Mouse (Mus musculus): Measurements from ENCODE around the gene Ryk.

Ryk gene

DNA sequence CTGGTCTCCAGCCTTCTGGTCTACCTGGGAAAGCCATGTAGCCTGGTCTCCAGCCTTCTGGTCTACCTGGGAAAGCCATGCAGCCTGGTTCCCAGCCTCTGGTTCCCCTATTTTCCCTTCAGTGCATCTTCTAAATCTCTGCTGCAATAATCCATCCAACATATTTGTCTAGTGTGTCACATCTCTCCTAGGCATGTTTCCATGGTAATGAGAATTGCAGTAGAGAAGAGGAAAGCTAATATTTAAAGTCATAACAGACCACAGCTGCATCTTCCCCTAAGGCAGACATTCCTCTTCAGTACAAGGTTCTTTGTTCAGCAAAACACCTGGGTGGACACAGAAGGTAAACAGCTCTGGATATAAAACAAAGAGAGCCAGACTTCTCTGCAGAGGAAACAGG lies 16.5 kb upstream of the Ryk start:
- Histone ChIP-seq H3K27me3 (ENCODE audit: insufficient read depth, low read length) (no peaks in the 10 kb centered on the region), H3K36me3 (ENCODE audit: insufficient read depth, low read length) (no peaks in the 10 kb centered on the region), H3K4me3 (replicated peaks; ENCODE audit: low read length) (no peak overlapping the region)

DNA sequence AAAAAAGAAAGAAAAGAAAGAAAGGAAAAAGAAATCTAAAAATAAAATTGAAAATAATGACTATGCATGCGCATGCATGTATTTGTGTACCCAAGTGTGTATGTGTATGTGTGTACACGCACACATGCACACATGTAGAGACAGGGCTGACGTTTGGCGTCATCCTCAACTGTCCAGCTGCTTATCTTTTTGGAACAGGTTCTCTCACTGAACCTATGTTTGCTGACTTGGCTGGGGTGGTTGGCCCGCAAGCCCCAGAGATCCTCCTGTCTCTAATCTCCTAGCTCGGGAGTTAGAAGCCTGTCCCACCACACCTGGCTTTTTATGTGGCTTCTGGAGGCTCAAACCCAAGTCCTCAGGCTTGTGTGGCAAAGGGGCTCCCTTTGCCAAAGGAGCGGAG lies 6.1 kb upstream of the Ryk start:
- Histone ChIP-seq H3K4me3 (replicated peaks; ENCODE audit: low read length) (no peak overlapping the region), H3K36me3 (ENCODE audit: insufficient read depth, low read length) (no peaks in the 10 kb centered on the region), H3K4me1 (replicated peaks; ENCODE audit: low read depth, low read length) (peaks cover 10% of the 10 kb centered on the region; the same call in 1 of the 2 replicates), H3K27me3 (ENCODE audit: insufficient read depth, low read length) (no peaks in the 10 kb centered on the region; the same call in 1 of the 2 replicates), H3K9me3 (ENCODE audit: low read length) (no peaks in the 10 kb centered on the region)
- TF ChIP-seq POU5F1 (IDR thresholded peaks at IDR 0.05; ENCODE audit: borderline replicate concordance, low read length) (no peak), CTCF (conservative IDR thresholded peaks at IDR 0.05; ENCODE audit: low read length) (no peak), NANOG (IDR thresholded peaks at IDR 0.05; ENCODE audit: borderline replicate concordance, low read length) (no peak)

More for the DNA sequence above, 16.5 kb upstream of the Ryk start:
- peaks cover 13% of the 10 kb centered on the region; the same call in 1 of the 2 replicates for H3K9me3 ChIP-seq (ENCODE audit: low read length)
- H3K4me1 ChIP-seq (replicated peaks; ENCODE audit: low read depth, low read length) = no peaks in the 10 kb centered on the region
- TF ChIP-seq CTCF (conservative IDR thresholded peaks at IDR 0.05; ENCODE audit: low read length) (no peak), POU5F1 (IDR thresholded peaks at IDR 0.05; ENCODE audit: borderline replicate concordance, low read length) (no peak), NANOG (IDR thresholded peaks at IDR 0.05; ENCODE audit: borderline replicate concordance, low read length) (no peak)

DNA sequence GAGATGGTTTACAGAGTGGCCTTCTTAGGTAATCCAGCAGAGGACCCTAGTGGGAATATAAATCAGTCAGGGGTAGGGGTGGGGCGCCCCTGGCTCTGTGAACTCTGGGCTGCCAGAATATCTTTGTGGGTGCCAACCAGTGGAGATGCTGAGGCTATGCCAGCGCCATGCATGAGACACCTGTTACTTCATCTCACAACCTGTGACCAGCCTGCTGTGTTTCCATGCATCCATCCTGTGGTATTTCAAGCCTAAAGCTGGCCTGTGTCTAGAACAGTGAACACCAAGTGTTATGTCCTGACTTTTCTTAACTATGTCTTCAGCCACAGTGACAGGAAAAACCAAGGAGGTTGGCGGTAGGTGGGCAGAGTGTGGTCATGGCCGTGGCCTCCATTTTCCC lies 3.2 kb upstream of the Ryk start:
- Histone ChIP-seq H3K4me3 (replicated peaks; ENCODE audit: low read length) (no peak overlapping the region), H3K36me3 (ENCODE audit: insufficient read depth, low read length) (no peaks in the 10 kb centered on the region), H3K27me3 (ENCODE audit: insufficient read depth, low read length) (peaks cover 3% of the 10 kb centered on the region; the same call in 1 of the 2 replicates), H3K9me3 (ENCODE audit: low read length) (no peaks in the 10 kb centered on the region), H3K4me1 (replicated peaks; ENCODE audit: low read depth, low read length) (peaks cover 20% of the 10 kb centered on the region)
- no peak for TF ChIP-seq CTCF (conservative IDR thresholded peaks at IDR 0.05; ENCODE audit: low read length)
- no peak for TF ChIP-seq NANOG (IDR thresholded peaks at IDR 0.05; ENCODE audit: borderline replicate concordance, low read length)
- TF ChIP-seq POU5F1 (IDR thresholded peaks at IDR 0.05; ENCODE audit: borderline replicate concordance, low read length) = no peak

DNA sequence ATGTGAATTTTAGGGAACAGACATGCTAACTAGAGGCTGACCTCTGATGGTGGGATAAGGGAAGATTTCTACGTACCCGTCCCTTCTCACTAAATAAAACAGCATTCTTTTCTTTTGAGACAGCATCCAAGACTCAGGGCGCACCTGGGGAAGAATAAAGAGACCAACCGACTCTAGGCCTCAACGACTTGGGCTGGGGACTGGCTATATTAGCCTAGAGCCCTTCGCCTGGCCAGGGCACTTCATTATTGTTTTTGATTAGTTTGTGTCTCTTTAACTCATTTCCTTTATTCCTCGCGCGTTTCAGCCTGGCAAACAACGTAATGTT lies 339 bp upstream of the Ryk start:
- TF ChIP-seq NANOG (IDR thresholded peaks at IDR 0.05; ENCODE audit: borderline replicate concordance, low read length) (no peak), CTCF (conservative IDR thresholded peaks at IDR 0.05; ENCODE audit: low read length) (no peak), POU5F1 (IDR thresholded peaks at IDR 0.05; ENCODE audit: borderline replicate concordance, low read length) (no peak)
- Histone ChIP-seq H3K27me3 (ENCODE audit: insufficient read depth, low read length) (0 out of 2 replicates have a peak, but pooled peaks cover 3% of the 10 kb centered on the region), H3K36me3 (ENCODE audit: insufficient read depth, low read length) (no peaks in the 10 kb centered on the region), H3K4me1 (replicated peaks; ENCODE audit: low read depth, low read length) (peaks cover 36% of the 10 kb centered on the region), H3K4me3 (replicated peaks; ENCODE audit: low read length) (peak overlapping the region; percentile 91), H3K9me3 (ENCODE audit: low read length) (no peaks in the 10 kb centered on the region)

DNA sequence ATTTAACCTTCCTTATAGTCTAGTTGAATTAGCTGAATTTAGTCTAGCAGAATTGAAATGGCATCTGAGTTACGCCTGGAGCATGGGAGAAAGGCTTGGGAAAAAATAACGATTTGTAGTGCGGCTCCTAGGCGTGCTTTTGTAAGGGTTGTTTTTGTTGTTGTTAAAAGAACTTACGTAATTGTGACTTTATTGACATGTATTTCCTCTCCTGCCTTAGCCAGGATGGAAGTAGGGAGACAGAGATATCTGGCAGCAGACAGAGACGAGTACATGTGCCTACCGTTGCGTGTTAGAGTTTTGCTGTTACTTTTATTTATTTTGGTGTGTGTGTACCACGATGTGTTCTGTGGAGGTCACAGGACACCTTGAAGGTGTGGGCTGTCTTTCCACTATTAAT lies 1.6 kb downstream of the Ryk start:
- Histone ChIP-seq H3K36me3 (ENCODE audit: insufficient read depth, low read length) (no peaks in the 10 kb centered on the region), H3K4me3 (replicated peaks; ENCODE audit: low read length) (peak overlapping the region; percentile 91), H3K9me3 (ENCODE audit: low read length) (no peaks in the 10 kb centered on the region), H3K4me1 (replicated peaks; ENCODE audit: low read depth, low read length) (peaks cover 55% of the 10 kb centered on the region), H3K27me3 (ENCODE audit: insufficient read depth, low read length) (0 out of 2 replicates have a peak, but pooled peaks cover 3% of the 10 kb centered on the region)
- TF ChIP-seq CTCF (conservative IDR thresholded peaks at IDR 0.05; ENCODE audit: low read length) (no peak), NANOG (IDR thresholded peaks at IDR 0.05; ENCODE audit: borderline replicate concordance, low read length) (no peak), POU5F1 (IDR thresholded peaks at IDR 0.05; ENCODE audit: borderline replicate concordance, low read length) (no peak)

DNA sequence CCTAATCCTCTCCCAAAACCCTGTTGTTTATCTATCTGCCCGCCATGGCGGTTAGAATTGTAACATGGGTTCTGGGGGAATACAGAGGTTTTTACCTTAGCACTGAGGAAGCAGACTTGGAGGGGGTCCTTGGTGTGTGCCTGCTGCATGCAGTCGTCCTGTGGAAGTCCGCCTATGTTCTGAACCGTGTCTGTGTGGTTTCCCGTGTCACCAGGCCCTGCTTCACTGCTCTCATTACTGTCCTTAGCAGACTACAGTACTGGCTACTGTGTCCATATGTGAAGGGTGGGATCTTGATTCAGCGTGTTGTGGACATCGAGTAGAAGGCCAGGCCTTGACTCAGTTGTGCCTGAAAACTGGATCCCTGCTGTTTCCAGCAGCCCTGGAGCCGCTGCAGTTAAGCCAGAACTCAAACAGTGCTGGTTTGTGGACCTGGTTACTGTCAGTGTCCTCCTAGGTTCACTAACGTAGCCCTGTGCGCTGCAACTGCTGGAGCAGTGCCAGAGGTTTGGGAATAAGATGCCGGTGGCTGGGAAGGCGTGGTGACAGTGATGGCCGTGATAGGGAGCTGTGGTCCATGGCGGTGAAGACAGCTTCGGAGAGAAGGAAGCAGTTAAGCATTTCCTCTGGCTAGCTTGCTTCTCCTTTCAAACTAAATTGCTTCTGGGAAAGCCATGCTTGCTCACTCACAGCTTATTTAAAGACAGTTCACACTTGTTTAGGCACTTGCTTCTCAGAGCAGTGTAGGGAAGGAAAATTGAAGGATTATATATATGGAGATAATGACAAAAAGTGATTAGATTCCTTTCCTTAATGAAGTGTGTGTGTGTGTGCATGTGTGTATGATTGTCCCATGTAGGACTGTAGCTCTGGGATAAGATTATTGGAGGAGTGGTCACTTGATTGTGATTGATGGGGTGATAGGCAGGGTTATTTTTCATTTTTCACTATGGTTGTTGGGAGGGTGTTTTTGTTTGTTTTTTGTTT lies 6.4 kb downstream of the Ryk start:
- no peaks in the 10 kb centered on the region for H3K36me3 ChIP-seq (ENCODE audit: insufficient read depth, low read length)
- peaks cover 70% of the 10 kb centered on the region for H3K4me1 ChIP-seq (replicated peaks; ENCODE audit: low read depth, low read length)
- H3K27me3 ChIP-seq (ENCODE audit: insufficient read depth, low read length) = 0 out of 2 replicates have a peak, but pooled peaks cover 3% of the 10 kb centered on the region
- peak overlapping the region; percentile 42 for H3K4me3 ChIP-seq (replicated peaks; ENCODE audit: low read length)
- no peaks in the 10 kb centered on the region for H3K9me3 ChIP-seq (ENCODE audit: low read length)
- TF ChIP-seq NANOG (IDR thresholded peaks at IDR 0.05; ENCODE audit: borderline replicate concordance, low read length) (no peak), CTCF (conservative IDR thresholded peaks at IDR 0.05; ENCODE audit: low read length) (no peak), POU5F1 (IDR thresholded peaks at IDR 0.05; ENCODE audit: borderline replicate concordance, low read length) (no peak)

DNA sequence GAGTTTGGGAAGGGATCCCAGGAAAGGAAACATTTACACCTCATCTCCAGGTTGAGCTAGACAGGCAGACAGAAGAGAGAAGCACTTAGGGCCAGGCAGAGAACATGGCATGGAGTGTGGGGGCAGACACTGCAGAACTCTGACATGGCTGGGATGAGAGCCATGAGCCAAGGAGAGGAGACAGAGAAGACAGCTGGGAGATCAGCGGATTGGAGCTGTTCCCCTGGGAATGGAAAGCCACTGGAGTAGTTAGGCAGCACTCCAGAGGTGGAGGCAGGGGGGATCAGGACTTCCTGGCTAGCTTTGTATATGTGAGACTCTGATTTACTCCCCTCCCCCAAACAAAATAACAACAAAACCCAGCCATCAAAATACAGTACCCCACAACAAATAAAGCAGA lies 7.1 kb downstream of the Ryk start:
- no peak for TF ChIP-seq POU5F1 (IDR thresholded peaks at IDR 0.05; ENCODE audit: borderline replicate concordance, low read length)
- TF ChIP-seq NANOG (IDR thresholded peaks at IDR 0.05; ENCODE audit: borderline replicate concordance, low read length) = no peak
- TF ChIP-seq CTCF (conservative IDR thresholded peaks at IDR 0.05; ENCODE audit: low read length) = no peak
- H3K4me1 ChIP-seq (replicated peaks; ENCODE audit: low read depth, low read length) = peaks cover 65% of the 10 kb centered on the region
- H3K9me3 ChIP-seq (ENCODE audit: low read length) = no peaks in the 10 kb centered on the region
- no peaks in the 10 kb centered on the region for H3K36me3 ChIP-seq (ENCODE audit: insufficient read depth, low read length)
- H3K27me3 ChIP-seq (ENCODE audit: insufficient read depth, low read length) = no peaks in the 10 kb centered on the region
- no peak overlapping the region for H3K4me3 ChIP-seq (replicated peaks; ENCODE audit: low read length)

DNA sequence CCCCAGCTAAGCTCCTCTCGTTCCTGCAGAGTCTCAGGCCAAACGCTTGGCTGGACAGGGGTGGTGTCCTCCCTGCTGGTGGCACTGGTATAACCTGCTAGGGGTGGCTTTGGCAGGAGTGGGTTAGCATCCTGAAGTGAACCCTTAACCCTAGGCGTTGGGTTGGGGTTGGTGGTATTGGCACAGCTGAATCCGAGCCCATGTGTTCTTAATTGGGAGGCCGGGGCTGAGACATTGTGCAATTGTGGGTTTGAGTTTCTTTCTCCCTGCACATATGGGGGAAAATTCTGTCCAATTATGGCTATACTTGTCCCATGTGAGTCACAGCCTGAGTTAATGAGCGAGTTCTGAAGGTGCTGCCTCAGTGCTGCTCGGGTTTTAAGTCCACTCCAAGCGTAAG lies 7.8 kb downstream of the Ryk start:
- Histone ChIP-seq H3K27me3 (ENCODE audit: insufficient read depth, low read length) (no peaks in the 10 kb centered on the region), H3K9me3 (ENCODE audit: low read length) (no peaks in the 10 kb centered on the region), H3K4me3 (replicated peaks; ENCODE audit: low read length) (no peak overlapping the region), H3K4me1 (replicated peaks; ENCODE audit: low read depth, low read length) (peaks cover 58% of the 10 kb centered on the region), H3K36me3 (ENCODE audit: insufficient read depth, low read length) (no peaks in the 10 kb centered on the region)
- TF ChIP-seq NANOG (IDR thresholded peaks at IDR 0.05; ENCODE audit: borderline replicate concordance, low read length) (no peak), POU5F1 (IDR thresholded peaks at IDR 0.05; ENCODE audit: borderline replicate concordance, low read length) (no peak), CTCF (conservative IDR thresholded peaks at IDR 0.05; ENCODE audit: low read length) (no peak)
